ENCODE assay signal across 7 mouse cellular contexts in genomic region chr11:77687541-77688131, GRCm38 (mm10). TPM values are rescaled to one million over a fixed set of nuclear protein-coding genes. Genes with fewer than 3 reads are reported as not detected.
DNase-seq lines count a peak whose midpoint lies in the region; ATAC-seq lines count a peak whose summit lies in the region.

No protein-coding gene starts in this region.

- peak overlapping the region; percentile 75 for H3K4me2 ChIP-seq in limb, embryonic 12.5 days
- peak overlapping the region; percentile 81 for H3K4me2 ChIP-seq in midbrain, embryonic 16.5 days (ENCODE audit: low read length)
- peak overlapping the region; percentile 70 for H3K4me2 ChIP-seq in stomach, embryonic 14.5 days (replicated peaks; ENCODE audit: low read depth, low read length)

- no peak for ATAC-seq in limb, embryonic 12.5 days (ENCODE audit: insufficient number of reproducible peaks, insufficient read depth, low FRiP score, low TSS enrichment, low read depth)
- ATAC-seq in midbrain, embryonic 16.5 days: no peak
- ATAC-seq in stomach, embryonic 14.5 days (ENCODE audit: insufficient number of reproducible peaks, insufficient read depth, low FRiP score, low read depth): no peak

- H3K27ac ChIP-seq in limb, embryonic 12.5 days: peak overlapping the region; percentile 98
- H3K27ac ChIP-seq in midbrain, embryonic 16.5 days (ENCODE audit: low read length): peak overlapping the region; percentile 96
- H3K27ac ChIP-seq in stomach, embryonic 14.5 days (ENCODE audit: low read length): peak overlapping the region; percentile 96

- peaks cover 30% of the 10 kb centered on the region for H3K36me3 ChIP-seq in limb, embryonic 12.5 days
- 0 out of 2 replicates have a peak, but pooled peaks cover 8% of the 10 kb centered on the region for H3K36me3 ChIP-seq in midbrain, embryonic 16.5 days (ENCODE audit: control insufficient read depth, insufficient read depth, low read length)
- peaks cover 13% of the 10 kb centered on the region for H3K36me3 ChIP-seq in stomach, embryonic 14.5 days (ENCODE audit: control insufficient read depth, insufficient read depth, low read length)

- WGBS in limb, embryonic 12.5 days: under 1% methylated on average over 37 of the region's 40 CpGs
- 1% methylated on average over 19 of the region's 40 CpGs for WGBS in midbrain, embryonic 16.5 days
- WGBS in stomach, embryonic 14.5 days: under 1% methylated on average over 21 of the region's 40 CpGs

- no peaks in the 10 kb centered on the region for H3K27me3 ChIP-seq in limb, embryonic 12.5 days
- no peaks in the 10 kb centered on the region for H3K27me3 ChIP-seq in midbrain, embryonic 16.5 days (ENCODE audit: control insufficient read depth, insufficient read depth, low read depth, low read length)
- H3K27me3 ChIP-seq in stomach, embryonic 14.5 days (ENCODE audit: control insufficient read depth, insufficient read depth, low read length): no peaks in the 10 kb centered on the region

- peaks cover 8% of the 10 kb centered on the region for H3K4me1 ChIP-seq in limb, embryonic 12.5 days (replicated peaks)
- H3K4me1 ChIP-seq in midbrain, embryonic 16.5 days (ENCODE audit: control insufficient read depth, insufficient read depth, low read length): peaks cover 11% of the 10 kb centered on the region
- peaks cover 6% of the 10 kb centered on the region; the same call in 1 of the 2 replicates for H3K4me1 ChIP-seq in stomach, embryonic 14.5 days (ENCODE audit: control insufficient read depth, insufficient read depth, low read length)

- peak overlapping the region; percentile 99 for H3K4me3 ChIP-seq in limb, embryonic 12.5 days (replicated peaks)
- peak overlapping the region; percentile 99 for H3K4me3 ChIP-seq in midbrain, embryonic 16.5 days (ENCODE audit: low read depth, low read length)
- H3K4me3 ChIP-seq in stomach, embryonic 14.5 days (ENCODE audit: low read depth, low read length): peak overlapping the region; percentile 82

- peak overlapping the region; percentile 99 for H3K9ac ChIP-seq in limb, embryonic 12.5 days (replicated peaks)
- H3K9ac ChIP-seq in midbrain, embryonic 16.5 days (ENCODE audit: low read depth, low read length): peak overlapping the region; percentile 94
- peak overlapping the region; percentile 93 for H3K9ac ChIP-seq in stomach, embryonic 14.5 days (replicated peaks; ENCODE audit: low read depth, low read length)

- peak; percentile 68 for DNase-seq in adipocyte (ENCODE audit: low spot score)
- peak; percentile 57 to 58 for DNase-seq in cerebellum, postnatal 14 days
- peak; percentile 43 for DNase-seq in gastrocnemius, adult 18-20 months (ENCODE audit: low spot score)
- DNase-seq in induced T-regulatory cell, adult 2 months (ENCODE audit: low read depth): peak; percentile 60

- H3K9me3 ChIP-seq in limb, embryonic 12.5 days: no peaks in the 10 kb centered on the region
- H3K9me3 ChIP-seq in midbrain, embryonic 16.5 days (replicated peaks; ENCODE audit: control insufficient read depth, low read length, poor library complexity, severe bottlenecking): no peaks in the 10 kb centered on the region
- no peaks in the 10 kb centered on the region for H3K9me3 ChIP-seq in stomach, embryonic 14.5 days (ENCODE audit: control insufficient read depth, low read depth, low read length)

RNA-seq across cellular contexts. Expression of gene Nufip2, which starts 1.7 kb away (rescaled TPM):
- total RNA-seq in gastrocnemius, adult 18-20 months (2021): 10 to 100 TPM; 32.4 to 40.8 TPM
- polyA plus RNA-seq in limb, embryonic 12.5 days (2016; fragmentation: Nextera tagmentation; extraction: Ambion mirVana): 4.6 and 4.7 TPM in 2 replicates
- 2.9 and 3.2 TPM in 2 replicates for polyA plus RNA-seq in midbrain, embryonic 16.5 days (2015; fragmentation: Nextera tagmentation; extraction: Ambion mirVana)
- polyA plus RNA-seq in stomach, embryonic 14.5 days (2014; fragmentation: Nextera tagmentation; extraction: Ambion mirVana): 9.9 and 10.3 TPM in 2 replicates

RNA-seq across cellular contexts. Expression of gene Cryba1, which starts 37.4 kb away (rescaled TPM):
- total RNA-seq in gastrocnemius, adult 18-20 months (2021): not detected
- polyA plus RNA-seq in limb, embryonic 12.5 days (2016; fragmentation: Nextera tagmentation; extraction: Ambion mirVana): 0.28 TPM in 1 of 2 replicates, not detected in the other
- 0.24 and 0.47 TPM in 2 replicates for polyA plus RNA-seq in midbrain, embryonic 16.5 days (2015; fragmentation: Nextera tagmentation; extraction: Ambion mirVana)
- not detected in 2 replicates for polyA plus RNA-seq in stomach, embryonic 14.5 days (2014; fragmentation: Nextera tagmentation; extraction: Ambion mirVana)
